Mouse (Mus musculus) adrenal gland, postnatal 36 days (tissue): Measurements from ENCODE around the gene 4930564D02Rik. TPM values are rescaled to one million over a fixed set of nuclear protein-coding genes. Genes with fewer than 3 reads are reported as not detected.

Experiments used
- DNase-seq, 2 experiments: peaks; one replicate each; pipeline ENCODE4 v3.0.0; 2021; ENCODE audit warnings: mixed read lengths in 1 of 2
- total RNA-seq, 2 experiments: library from RNA; stranded (reverse); gene quantifications; 2 replicates each; pipeline ENCODE4 v1.2.3; 2021

4930564D02Rik gene
- total RNA-seq, 2 experiments from 2014 or later = not detected

DNA sequence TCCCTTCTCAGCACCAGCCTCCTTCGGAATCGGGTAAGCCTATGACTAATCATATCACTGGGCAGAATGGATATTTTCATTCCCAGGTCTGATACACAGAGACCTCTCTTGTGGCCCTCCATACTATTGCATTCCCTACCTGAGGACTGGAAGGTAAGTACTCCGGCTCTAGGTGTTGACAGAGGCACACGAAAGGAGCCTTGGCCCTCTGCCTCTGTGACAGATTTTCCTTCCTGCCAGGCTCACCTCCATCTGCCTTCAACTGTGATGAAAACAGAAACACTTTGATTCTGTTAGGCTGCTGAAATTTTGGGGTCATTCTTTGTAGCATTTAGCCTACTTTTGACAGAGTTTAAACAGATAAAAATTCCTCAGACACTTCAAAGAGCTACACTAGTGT lies 47.2 kb downstream of the 4930564D02Rik start:
- DNase-seq = no peak

GRCm38 (mm10) chr3:105114269-105114668 lies 47.6 kb downstream of the 4930564D02Rik start:
- DNase-seq = peak; percentile 74 to 85

DNA sequence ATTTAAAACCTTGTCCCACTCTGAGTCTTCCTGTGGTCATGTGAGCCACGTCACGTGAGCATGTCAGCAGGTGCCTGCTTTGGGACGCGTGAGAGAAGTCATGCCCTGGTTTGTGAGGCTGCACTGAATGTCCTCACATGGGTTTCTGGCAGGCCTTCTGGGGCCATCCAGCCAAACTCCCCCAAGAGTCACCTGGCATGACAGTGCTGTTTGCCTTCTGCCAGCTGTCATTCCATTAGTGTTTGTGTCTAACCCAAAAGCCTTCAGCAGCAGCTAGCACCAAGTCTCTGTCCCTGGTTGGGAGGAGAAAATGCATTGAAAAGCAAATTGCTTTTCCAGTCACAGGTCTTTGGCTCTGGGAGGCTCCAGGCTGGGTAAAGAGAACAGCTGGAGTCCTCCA lies 50.0 kb downstream of the 4930564D02Rik start:
- DNase-seq = no peak

- DNase-seq = no peak
Observed at GRCm38 (mm10) chr3:105123776-105124175, 57.1 kb downstream of the 4930564D02Rik start.

- DNase-seq = no peak
Observed at GRCm38 (mm10) chr3:105127881-105128280, 61.2 kb downstream of the 4930564D02Rik start.

Other genes with a start within 250 kb of the 4930564D02Rik start
- gene Mov10, start 248.3 kb upstream of the 4930564D02Rik start, total RNA-seq = 10 to 100 TPM; 12.3 to 22.3 TPM
- 10 to 100 TPM; 50.4 to 58.7 TPM for gene St7l, start 202.8 kb upstream of the 4930564D02Rik start, total RNA-seq
- 10 to 100 TPM; 89.3 to 98.6 TPM for gene Capza1, start 202.3 kb upstream of the 4930564D02Rik start, total RNA-seq
- gene Wnt2b, start 104.9 kb upstream of the 4930564D02Rik start, total RNA-seq = 10 to 100 TPM; 16.0 to 16.5 TPM
- 10 to 100 TPM; 16.2 to 26.0 TPM for gene Cttnbp2nl, start 13.7 kb upstream of the 4930564D02Rik start, total RNA-seq